Mouse (Mus musculus) thymus, postnatal 36 days (tissue): ENCODE measurements around the gene Cish.

ENCODE experiments used
- DNase-seq, 2 experiments: peaks; one replicate each; pipeline ENCODE4 v3.0.0; 2022; ENCODE audit warnings: mixed read lengths in 2 of 2

Cish gene

GRCm38 (mm10) chr9:107296016-107296040 lies at the start of gene Cish:
Gene Cish, plus strand, starts transcription at chr9:107296026.
- DNase-seq: no peak

GRCm38 (mm10) chr9:107246170-107246569 lies 49.7 kb upstream of the Cish start:
- DNase-seq: peak in 1 of 2 experiments; percentile 26

- DNase-seq: no peak
Measured at GRCm38 (mm10) chr9:107249154-107249553, 46.7 kb upstream of the Cish start.

GRCm38 (mm10) chr9:107250416-107251337 lies 45.1 kb upstream of the Cish start:
- no peak for DNase-seq

- no peak for DNase-seq
Measured at GRCm38 (mm10) chr9:107252164-107252563, 43.7 kb upstream of the Cish start.

- DNase-seq: no peak
Measured at GRCm38 (mm10) chr9:107254476-107254875, 41.4 kb upstream of the Cish start.

- no peak for DNase-seq
Measured at GRCm38 (mm10) chr9:107254925-107255324, 40.9 kb upstream of the Cish start.

GRCm38 (mm10) chr9:107255596-107255995 lies 40.2 kb upstream of the Cish start:
- DNase-seq: no peak

GRCm38 (mm10) chr9:107259571-107259970 lies 36.3 kb upstream of the Cish start:
- no peak for DNase-seq

- DNase-seq: no peak
Measured at GRCm38 (mm10) chr9:107260429-107260828, 35.4 kb upstream of the Cish start.

- no peak for DNase-seq
Measured at GRCm38 (mm10) chr9:107260836-107261235, 35.0 kb upstream of the Cish start.

- DNase-seq: no peak
Measured at GRCm38 (mm10) chr9:107261792-107262191, 34.0 kb upstream of the Cish start.

- no peak for DNase-seq
Measured at GRCm38 (mm10) chr9:107262375-107262774, 33.5 kb upstream of the Cish start.

- no peak for DNase-seq
Measured at GRCm38 (mm10) chr9:107263912-107264311, 31.9 kb upstream of the Cish start.

- no peak for DNase-seq
Measured at GRCm38 (mm10) chr9:107264731-107265130, 31.1 kb upstream of the Cish start.

GRCm38 (mm10) chr9:107267028-107267427 lies 28.8 kb upstream of the Cish start:
- no peak for DNase-seq

- DNase-seq: no peak
Measured at GRCm38 (mm10) chr9:107267721-107268402, 28.0 kb upstream of the Cish start.

- no peak for DNase-seq
Measured at GRCm38 (mm10) chr9:107269772-107270171, 26.1 kb upstream of the Cish start.

GRCm38 (mm10) chr9:107271177-107271938 lies 24.5 kb upstream of the Cish start:
- DNase-seq: no peak

- no peak for DNase-seq
Measured at GRCm38 (mm10) chr9:107272284-107272683, 23.5 kb upstream of the Cish start.

GRCm38 (mm10) chr9:107273184-107273583 lies 22.6 kb upstream of the Cish start:
- no peak for DNase-seq

- DNase-seq: no peak
Measured at GRCm38 (mm10) chr9:107274751-107275150, 21.1 kb upstream of the Cish start.

GRCm38 (mm10) chr9:107275710-107276109 lies 20.1 kb upstream of the Cish start:
- DNase-seq: no peak

- DNase-seq: no peak
Measured at GRCm38 (mm10) chr9:107277603-107278002, 18.2 kb upstream of the Cish start.
